Mouse (Mus musculus): ENCODE data around the gene Ulk2. TPM values are rescaled to one million over a fixed set of nuclear protein-coding genes. Genes with fewer than 3 reads are reported as not detected.
A peak's percentile ranks its signal among the peaks of the same experiment; 100 is the strongest.
"Not testable (repeated sequence)": the region's sequence is repeated elsewhere in the genome, so short reads cannot be mapped to it uniquely, and the experiment has no call there.

Ulk2 gene
- polyA plus RNA-seq, 1 experiment, result 45.4 TPM

- no peaks in the 10 kb centered on the region; the same call in 1 of the 2 replicates for H3K4me1 ChIP-seq (ENCODE audit: control insufficient read depth, insufficient read depth, low read length)
- no peak; the same call in 1 of the 2 replicates for TF ChIP-seq CTCF (IDR thresholded peaks at IDR 0.05; ENCODE audit: borderline replicate concordance, insufficient read depth, low read depth, low read length)
- TF ChIP-seq POLR2A (IDR thresholded peaks at IDR 0.05; ENCODE audit: borderline replicate concordance, insufficient read depth, low read length), result peak; percentile 71; the same call in 1 of the 2 replicates
- WGBS, result under 1% methylated on average over 87 of the region's 87 CpGs
- H3K27ac ChIP-seq (ENCODE audit: insufficient read depth, low read length), result peak overlapping the region; percentile 81
- H3K27me3 ChIP-seq (ENCODE audit: control insufficient read depth, insufficient read depth, low read length), result no peaks in the 10 kb centered on the region
- peak; percentile 91 for DNase-seq
- H3K4me3 ChIP-seq (replicated peaks; ENCODE audit: insufficient read depth, low read depth, low read length), result peak overlapping the region; percentile 81
These were observed 474 bp downstream of the Ulk2 start for GRCm38 (mm10) chr11:61854211-61854987.

GRCm38 (mm10) chr11:61853659-61854058, 1.2 kb downstream of the Ulk2 start:
- 6% methylated on average over 5 of the region's 5 CpGs for WGBS
- TF ChIP-seq CTCF (IDR thresholded peaks at IDR 0.05; ENCODE audit: borderline replicate concordance, insufficient read depth, low read depth, low read length) (no peak), POLR2A (IDR thresholded peaks at IDR 0.05; ENCODE audit: borderline replicate concordance, insufficient read depth, low read length) (no peak)
- Histone ChIP-seq H3K4me1 (ENCODE audit: control insufficient read depth, insufficient read depth, low read length) (peaks cover 3% of the 10 kb centered on the region; the same call in 1 of the 2 replicates), H3K27me3 (ENCODE audit: control insufficient read depth, insufficient read depth, low read length) (no peaks in the 10 kb centered on the region), H3K4me3 (replicated peaks; ENCODE audit: insufficient read depth, low read depth, low read length) (peak overlapping the region; percentile 81), H3K27ac (ENCODE audit: insufficient read depth, low read length) (no peak overlapping the region)
- DNase-seq, result no peak

GRCm38 (mm10) chr11:61852916-61853315, 2.0 kb downstream of the Ulk2 start:
- TF ChIP-seq POLR2A (IDR thresholded peaks at IDR 0.05; ENCODE audit: borderline replicate concordance, insufficient read depth, low read length) (no peak), CTCF (IDR thresholded peaks at IDR 0.05; ENCODE audit: borderline replicate concordance, insufficient read depth, low read depth, low read length) (no peak)
- H3K27ac ChIP-seq (ENCODE audit: insufficient read depth, low read length), result no peak overlapping the region
- H3K4me3 ChIP-seq (replicated peaks; ENCODE audit: insufficient read depth, low read depth, low read length), result no peak overlapping the region
- no peak for DNase-seq
- H3K27me3 ChIP-seq (ENCODE audit: control insufficient read depth, insufficient read depth, low read length), result no peaks in the 10 kb centered on the region
- peaks cover 3% of the 10 kb centered on the region; the same call in 1 of the 2 replicates for H3K4me1 ChIP-seq (ENCODE audit: control insufficient read depth, insufficient read depth, low read length)

GRCm38 (mm10) chr11:61851195-61851594, 3.7 kb downstream of the Ulk2 start:
- H3K4me1 ChIP-seq (ENCODE audit: control insufficient read depth, insufficient read depth, low read length), result peaks cover 3% of the 10 kb centered on the region; the same call in 1 of the 2 replicates
- no peak overlapping the region for H3K4me3 ChIP-seq (replicated peaks; ENCODE audit: insufficient read depth, low read depth, low read length)
- H3K27me3 ChIP-seq (ENCODE audit: control insufficient read depth, insufficient read depth, low read length), result no peaks in the 10 kb centered on the region
- no peak overlapping the region for H3K27ac ChIP-seq (ENCODE audit: insufficient read depth, low read length)
- DNase-seq, result no peak
- WGBS, result 69% methylated on average over 3 of the region's 3 CpGs
- no peak for TF ChIP-seq CTCF (IDR thresholded peaks at IDR 0.05; ENCODE audit: borderline replicate concordance, insufficient read depth, low read depth, low read length)
- TF ChIP-seq POLR2A (IDR thresholded peaks at IDR 0.05; ENCODE audit: borderline replicate concordance, insufficient read depth, low read length), result no peak

- not testable (repeated sequence) for DNase-seq
These were observed 14.2 kb downstream of the Ulk2 start for GRCm38 (mm10) chr11:61840663-61841062.

GRCm38 (mm10) chr11:61839940-61840339, 14.9 kb downstream of the Ulk2 start:
- no peak overlapping the region for H3K27ac ChIP-seq (ENCODE audit: insufficient read depth, low read length)
- H3K27me3 ChIP-seq (ENCODE audit: control insufficient read depth, insufficient read depth, low read length), result no peaks in the 10 kb centered on the region
- no peak for TF ChIP-seq CTCF (IDR thresholded peaks at IDR 0.05; ENCODE audit: borderline replicate concordance, insufficient read depth, low read depth, low read length)
- TF ChIP-seq POLR2A (IDR thresholded peaks at IDR 0.05; ENCODE audit: borderline replicate concordance, insufficient read depth, low read length), result no peak
- no peak for DNase-seq
- no peaks in the 10 kb centered on the region for H3K4me1 ChIP-seq (ENCODE audit: control insufficient read depth, insufficient read depth, low read length)
- no peak overlapping the region for H3K4me3 ChIP-seq (replicated peaks; ENCODE audit: insufficient read depth, low read depth, low read length)

More at GRCm38 (mm10) chr11:61840663-61841062, 14.2 kb downstream of the Ulk2 start:
- H3K4me1 ChIP-seq (ENCODE audit: control insufficient read depth, insufficient read depth, low read length); H3K27ac ChIP-seq (ENCODE audit: insufficient read depth, low read length); H3K27me3 ChIP-seq (ENCODE audit: control insufficient read depth, insufficient read depth, low read length); H3K4me3 ChIP-seq (replicated peaks; ENCODE audit: insufficient read depth, low read depth, low read length): not testable (repeated sequence)
- 68% methylated on average over 3 of the region's 3 CpGs for WGBS

GRCm38 (mm10) chr11:61839182-61839581, 15.7 kb downstream of the Ulk2 start:
- H3K4me3 ChIP-seq (replicated peaks; ENCODE audit: insufficient read depth, low read depth, low read length), result no peak overlapping the region
- 94% methylated on average over 1 of the region's 1 CpGs for WGBS
- H3K4me1 ChIP-seq (ENCODE audit: control insufficient read depth, insufficient read depth, low read length), result no peaks in the 10 kb centered on the region
- TF ChIP-seq POLR2A (IDR thresholded peaks at IDR 0.05; ENCODE audit: borderline replicate concordance, insufficient read depth, low read length) (no peak), CTCF (IDR thresholded peaks at IDR 0.05; ENCODE audit: borderline replicate concordance, insufficient read depth, low read depth, low read length) (no peak)
- H3K27ac ChIP-seq (ENCODE audit: insufficient read depth, low read length), result no peak overlapping the region
- DNase-seq, result no peak
- no peaks in the 10 kb centered on the region for H3K27me3 ChIP-seq (ENCODE audit: control insufficient read depth, insufficient read depth, low read length)

GRCm38 (mm10) chr11:61809793-61810192, 45.1 kb downstream of the Ulk2 start:
- DNase-seq, result no peak
- no peaks in the 10 kb centered on the region for H3K27me3 ChIP-seq (ENCODE audit: control insufficient read depth, insufficient read depth, low read length)
- H3K4me3 ChIP-seq (replicated peaks; ENCODE audit: insufficient read depth, low read depth, low read length), result no peak overlapping the region
- TF ChIP-seq CTCF (IDR thresholded peaks at IDR 0.05; ENCODE audit: borderline replicate concordance, insufficient read depth, low read depth, low read length) (no peak), POLR2A (IDR thresholded peaks at IDR 0.05; ENCODE audit: borderline replicate concordance, insufficient read depth, low read length) (no peak)
- no peaks in the 10 kb centered on the region for H3K4me1 ChIP-seq (ENCODE audit: control insufficient read depth, insufficient read depth, low read length)
- no peak overlapping the region for H3K27ac ChIP-seq (ENCODE audit: insufficient read depth, low read length)
- WGBS, result 37% methylated on average over 4 of the region's 4 CpGs

Data from cerebellum, adult 2 months (tissue).